Mouse (Mus musculus) ovary, postnatal 14 days (tissue): ENCODE results near the gene Chrna9.

Experiments used
- DNase-seq: peaks from one replicate; pipeline ENCODE4 v3.0.0; 2022; ENCODE audit warnings: low spot score

Gene Chrna9

DNA sequence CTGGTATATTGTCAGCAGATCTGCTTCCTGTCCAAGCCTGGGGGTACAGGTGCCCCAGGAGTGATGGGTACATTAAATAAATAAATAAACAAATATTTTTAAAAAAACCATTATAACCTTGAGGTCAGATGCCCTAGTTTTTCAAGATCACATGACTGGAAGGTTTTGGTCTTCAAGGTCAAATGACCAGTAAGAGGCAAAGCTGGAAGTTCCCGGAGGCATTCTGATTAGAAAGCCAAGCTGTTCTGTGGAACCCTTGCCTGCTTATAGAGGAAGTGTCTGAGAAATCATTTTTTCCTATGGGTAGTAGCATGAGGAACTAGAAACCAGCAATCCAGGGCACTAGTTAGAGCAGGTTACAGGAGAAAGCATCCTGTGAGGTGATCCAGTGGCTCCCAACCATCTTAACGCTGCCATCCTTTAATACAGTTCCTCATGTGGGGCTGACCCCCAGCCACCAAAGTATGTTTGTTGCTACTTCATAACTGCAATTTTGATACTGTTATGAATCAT, 80.8 kb downstream of the Chrna9 start:
- DNase-seq: no peak

DNA sequence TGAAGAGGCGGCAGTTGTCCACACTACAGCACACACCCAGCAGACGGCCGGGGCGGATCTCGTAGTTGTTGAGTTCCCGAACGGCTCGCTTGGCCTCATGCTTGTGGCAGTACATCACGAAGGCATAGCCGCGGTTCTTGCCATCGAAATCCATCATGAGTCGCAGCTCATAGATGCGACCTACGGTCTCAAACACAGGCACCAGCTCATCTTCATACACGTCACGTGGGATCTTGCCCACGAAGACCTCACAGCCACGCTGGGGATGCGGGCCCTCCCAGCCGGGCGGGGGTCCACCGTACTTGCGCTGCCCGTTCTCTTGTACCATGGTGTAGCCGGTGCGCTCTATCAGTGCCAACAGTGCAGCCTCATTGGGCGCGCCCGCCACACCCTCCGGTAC, 92.1 kb downstream of the Chrna9 start:
- DNase-seq: no peak
